Mouse (Mus musculus) layer of hippocampus, postnatal 36 days (tissue): ENCODE measurements around the gene Timm13. TPM values are rescaled to one million over a fixed set of nuclear protein-coding genes. Genes with fewer than 3 reads are reported as not detected.

Source experiments
- DNase-seq, 2 experiments: peaks; one replicate each; pipeline ENCODE4 v3.0.0; 2022
- total RNA-seq, 2 experiments: library from RNA; stranded (reverse); gene quantifications; 2 replicates each; pipeline ENCODE4 v1.2.3; 2021

The Timm13 gene
- total RNA-seq = 100 to 1,000 TPM; 142 to 144 TPM

DNA sequence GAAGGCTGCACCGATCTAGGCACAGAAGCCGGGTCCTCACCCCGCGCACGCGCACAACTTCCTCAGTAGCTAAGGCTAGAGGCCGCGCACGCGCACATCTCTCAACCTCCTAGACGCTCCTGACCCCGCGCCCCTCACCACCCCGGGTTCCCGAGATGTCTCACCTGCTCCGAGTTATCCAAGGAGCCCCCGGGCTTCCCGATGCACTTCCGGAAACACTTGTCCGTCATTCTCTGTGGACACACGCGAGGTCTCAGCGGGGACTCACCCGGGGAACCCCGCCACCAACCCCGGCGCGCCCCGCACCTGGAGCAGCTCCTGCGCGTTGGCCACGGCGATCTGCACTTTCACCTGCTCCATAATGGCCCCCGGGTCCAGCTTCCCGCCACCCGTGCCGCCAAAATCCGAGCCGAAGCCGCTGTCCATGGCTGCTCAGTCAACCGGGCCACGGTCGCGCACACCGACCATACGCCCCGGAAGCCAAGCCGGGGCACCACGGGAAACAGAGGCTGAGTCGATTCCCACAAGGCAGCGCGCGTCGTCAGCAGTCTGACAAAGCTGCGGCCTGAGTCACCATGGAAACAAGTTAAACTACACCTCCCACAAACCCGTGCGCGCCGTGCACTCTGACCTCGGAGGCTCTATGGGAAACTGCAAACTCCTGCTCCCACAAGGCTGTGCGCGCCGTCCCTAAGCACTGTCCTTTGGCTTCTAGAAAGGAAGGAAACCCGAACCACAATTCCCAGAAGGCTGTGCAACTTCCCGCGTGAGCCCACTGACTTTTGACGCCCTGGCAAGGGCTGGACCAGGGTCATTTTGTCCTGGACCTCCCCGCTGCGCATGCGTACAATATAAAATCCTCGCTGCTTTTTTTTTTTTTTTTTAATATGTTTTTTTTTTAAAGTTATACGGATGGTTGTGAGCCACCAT is at the start of gene Timm13:
Gene Timm13, minus strand, starts transcription at position 652 of the 930 bp plus-strand sequence.
- DNase-seq = peak; percentile 99

DNA sequence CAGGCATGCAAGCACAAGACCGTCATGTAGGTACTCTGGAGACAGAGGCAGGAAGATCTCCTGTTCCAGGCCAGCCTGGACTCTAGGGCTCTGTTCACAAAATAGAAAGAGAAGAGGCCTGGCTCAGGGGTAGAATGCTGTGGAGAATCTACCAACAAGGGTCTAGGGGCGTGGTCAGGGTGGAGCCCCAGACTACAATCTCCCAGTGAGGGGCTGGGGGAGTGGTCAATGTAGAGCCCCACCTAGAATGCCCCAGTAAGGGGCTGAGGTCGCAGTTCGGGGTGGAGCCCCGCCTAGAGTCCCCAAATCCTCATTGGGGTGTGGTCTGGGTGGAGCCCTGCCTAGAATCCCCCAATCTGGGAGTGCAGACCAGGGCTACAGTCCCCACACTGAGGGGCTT is 49.5 kb upstream of the Timm13 start:
- no peak for DNase-seq

DNA sequence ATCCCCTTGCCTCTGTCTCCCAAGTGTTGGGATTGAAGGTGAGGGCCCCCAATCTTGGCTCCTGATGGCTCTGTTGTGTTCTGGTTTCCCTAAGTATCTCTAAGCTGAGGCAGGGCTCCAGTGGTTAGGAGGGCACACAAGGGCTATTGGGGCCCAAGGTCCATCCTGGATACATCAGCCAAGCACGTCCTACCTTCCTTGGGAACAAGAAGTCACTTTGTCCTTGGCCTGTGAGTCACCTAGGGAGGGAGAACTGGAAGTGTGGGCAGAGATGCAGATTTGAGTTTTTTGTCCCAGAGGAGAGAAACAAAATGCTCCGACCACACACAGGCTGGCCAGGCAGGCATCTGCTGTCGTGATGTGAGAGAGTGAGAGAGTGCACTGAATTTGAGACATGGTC is 48.3 kb upstream of the Timm13 start:
- no peak for DNase-seq

DNA sequence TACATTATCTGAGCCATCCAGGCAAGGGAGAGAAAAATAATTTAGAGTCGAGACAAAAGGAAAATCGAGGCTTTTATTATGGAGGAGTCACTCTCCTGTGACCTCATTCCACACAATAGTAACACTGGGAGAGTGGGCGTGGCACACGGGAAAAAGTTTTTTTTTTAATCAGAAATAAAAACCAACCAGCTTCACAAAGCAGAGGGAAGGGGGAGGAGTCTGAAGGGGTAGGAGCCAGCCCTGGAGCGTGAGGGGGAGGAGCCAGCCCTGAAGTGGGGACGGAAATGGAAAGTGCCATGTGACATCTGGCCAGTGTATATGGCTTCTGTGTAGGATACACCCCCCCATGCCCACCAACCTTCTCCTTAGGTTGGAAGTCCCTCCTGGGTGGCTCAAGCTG is 47.8 kb upstream of the Timm13 start:
- no peak for DNase-seq

DNA sequence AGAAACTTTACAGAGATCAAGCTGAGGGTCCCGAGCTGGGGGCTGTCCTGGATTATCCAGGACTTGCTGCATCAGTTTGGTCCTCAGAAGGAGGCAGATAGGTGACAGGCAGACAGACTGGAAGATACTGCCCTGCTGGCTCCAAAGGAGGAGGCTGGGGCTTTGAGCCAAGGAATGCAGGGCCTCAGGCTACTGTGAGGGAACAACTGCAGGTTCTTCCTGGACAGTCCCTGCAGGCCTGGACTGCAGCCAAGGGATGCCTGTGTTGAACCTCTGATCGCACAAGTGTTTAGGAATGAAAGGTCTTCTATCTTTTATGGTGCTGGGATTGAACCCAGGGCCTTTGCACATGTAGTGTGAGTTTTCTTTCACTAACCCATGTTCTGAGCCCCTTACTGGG is 47.0 kb upstream of the Timm13 start:
- DNase-seq = no peak

DNA sequence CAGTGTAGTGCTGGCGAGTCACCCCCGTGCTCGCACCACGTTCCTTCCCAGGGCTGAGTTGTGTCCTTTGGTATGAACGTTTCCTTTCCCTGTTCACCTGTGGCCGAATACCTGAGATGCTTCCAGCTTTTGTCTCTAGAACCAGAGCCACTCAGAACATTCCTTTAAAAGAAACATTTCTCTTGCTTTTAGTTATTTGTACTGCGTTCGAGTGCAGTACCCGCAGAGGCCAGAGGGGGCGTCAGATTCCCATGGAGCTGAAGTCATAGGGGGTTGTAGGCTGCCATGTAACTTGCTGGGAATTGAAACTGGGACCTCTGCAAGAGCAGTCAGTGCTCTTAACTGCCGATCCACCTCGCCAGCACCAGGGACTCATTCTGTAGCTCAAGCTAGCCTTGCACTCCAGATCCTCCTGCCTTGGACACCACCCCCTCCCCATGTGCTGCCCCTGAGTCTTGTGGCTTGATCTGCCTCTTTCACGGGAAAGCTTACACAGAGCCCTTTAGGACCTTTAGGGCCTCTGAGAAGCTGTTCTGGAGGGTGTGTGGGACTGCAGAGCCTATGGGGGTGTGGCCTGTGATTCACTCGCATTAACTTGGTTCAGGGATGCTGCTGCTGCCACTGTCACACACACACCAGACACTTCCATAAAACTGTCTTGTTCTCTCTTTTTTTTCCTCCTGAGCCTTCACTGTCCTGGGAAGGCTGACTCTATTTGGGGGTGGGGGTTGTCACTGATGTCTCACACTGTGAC is 46.1 kb upstream of the Timm13 start:
- no peak for DNase-seq

DNA sequence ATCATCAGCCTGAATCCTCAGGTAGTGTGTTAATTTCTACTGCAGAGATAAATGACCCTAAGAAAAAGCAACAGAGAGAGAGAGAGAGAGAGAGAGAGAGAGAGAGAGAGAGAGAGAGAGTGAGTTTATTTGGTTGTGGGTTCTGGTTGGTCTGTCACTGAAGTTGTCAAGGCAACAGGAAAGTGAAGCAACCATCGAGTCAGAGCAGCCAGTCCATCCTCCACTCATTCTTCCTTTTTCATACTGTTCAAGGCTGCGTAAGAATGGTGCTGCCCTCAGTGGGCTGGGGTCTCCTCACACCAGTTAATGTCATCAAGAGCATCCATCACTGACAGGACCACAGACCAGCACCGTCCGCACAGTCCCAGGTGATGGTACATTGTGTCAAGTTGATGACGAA is 43.5 kb upstream of the Timm13 start:
- DNase-seq = no peak

DNA sequence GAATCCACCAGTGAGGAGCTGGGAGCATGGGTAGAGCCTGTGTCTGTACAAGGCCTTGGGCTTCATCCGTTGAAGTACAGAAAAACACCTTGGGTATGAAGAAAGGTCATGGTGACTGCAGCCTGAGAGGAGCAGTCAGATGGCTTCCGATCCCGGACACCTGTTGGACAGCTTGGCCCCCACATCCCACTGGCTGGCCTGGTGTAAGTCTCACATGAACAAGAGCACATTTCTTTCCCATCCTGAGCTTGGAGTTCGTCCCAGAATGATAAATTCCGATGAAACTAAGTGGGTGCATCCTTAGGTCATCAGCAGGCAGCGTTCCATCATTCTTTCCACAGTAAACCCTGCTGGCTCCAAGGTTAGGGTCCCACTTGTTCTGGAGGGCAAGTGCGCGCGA is 42.9 kb upstream of the Timm13 start:
- no peak for DNase-seq

DNA sequence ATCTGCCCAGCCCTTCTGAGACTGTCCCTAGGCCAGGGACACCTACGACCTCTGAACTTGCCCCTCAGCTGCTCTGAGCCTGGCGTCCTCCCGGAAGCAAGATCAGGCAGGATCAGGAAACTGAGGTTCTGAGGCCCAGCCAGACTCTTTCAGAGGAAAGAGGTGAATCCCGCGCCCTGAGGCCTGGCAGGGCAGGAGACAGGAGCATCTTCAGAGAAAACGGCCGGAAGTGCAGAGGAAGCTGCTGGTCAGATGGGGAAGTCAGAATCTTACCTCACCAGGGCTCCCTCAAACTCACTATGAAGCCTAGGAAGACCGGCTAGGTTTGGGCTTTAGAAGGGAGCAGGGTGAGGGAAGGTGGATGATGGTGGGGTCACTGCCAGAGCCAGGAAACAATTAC is 42.1 kb upstream of the Timm13 start:
- DNase-seq = no peak

DNA sequence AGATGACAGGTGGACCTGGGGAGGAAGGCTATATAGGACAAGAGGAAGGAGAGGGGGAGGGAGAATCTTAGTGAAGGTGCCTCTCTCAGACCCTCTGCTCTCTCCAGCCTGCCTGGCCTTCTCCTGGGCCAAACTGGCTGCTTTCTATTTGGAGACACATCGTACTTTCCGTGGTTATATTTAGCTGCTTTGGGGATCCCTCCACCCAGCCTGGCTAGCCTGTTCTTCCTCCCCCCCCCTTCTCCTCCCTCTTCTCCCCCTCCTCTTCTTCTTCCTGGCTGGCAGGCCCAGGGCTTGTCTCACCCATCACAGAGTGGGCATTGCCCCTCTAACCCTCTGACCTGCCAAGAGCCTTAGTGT is 40.2 kb upstream of the Timm13 start:
- DNase-seq = no peak

DNA sequence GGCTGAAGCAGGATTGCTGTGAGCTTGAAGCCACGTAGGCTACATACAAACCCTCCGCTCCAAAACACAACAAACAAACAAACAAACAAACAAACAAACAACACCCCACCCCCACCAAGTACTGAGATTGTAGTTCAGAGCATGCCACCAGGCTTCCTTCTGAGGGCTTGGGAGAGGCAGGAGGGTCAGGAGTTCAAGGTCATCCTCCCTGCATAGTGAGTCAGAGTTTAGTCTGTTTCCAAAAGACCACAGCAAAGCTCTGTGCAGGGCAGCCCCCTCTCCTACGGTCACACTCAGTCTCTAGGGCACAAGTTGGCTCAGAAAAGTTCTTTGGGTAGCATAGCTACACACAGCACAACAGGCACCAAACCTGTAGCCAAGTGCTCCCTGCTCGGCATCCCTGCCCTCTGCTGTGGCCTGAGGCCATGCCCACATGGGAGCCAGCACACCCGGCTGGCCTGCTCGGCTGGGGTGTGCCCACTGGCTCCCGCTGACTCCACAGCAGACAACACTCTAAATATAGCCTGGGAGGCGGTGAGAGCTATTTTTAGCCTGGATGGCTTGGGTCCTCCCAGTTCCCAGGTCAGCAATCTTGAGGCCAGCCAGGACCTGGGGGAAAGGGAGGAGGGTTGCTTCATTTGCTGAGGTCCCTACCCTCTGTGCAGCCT is 39.7 kb upstream of the Timm13 start:
- no peak for DNase-seq

DNA sequence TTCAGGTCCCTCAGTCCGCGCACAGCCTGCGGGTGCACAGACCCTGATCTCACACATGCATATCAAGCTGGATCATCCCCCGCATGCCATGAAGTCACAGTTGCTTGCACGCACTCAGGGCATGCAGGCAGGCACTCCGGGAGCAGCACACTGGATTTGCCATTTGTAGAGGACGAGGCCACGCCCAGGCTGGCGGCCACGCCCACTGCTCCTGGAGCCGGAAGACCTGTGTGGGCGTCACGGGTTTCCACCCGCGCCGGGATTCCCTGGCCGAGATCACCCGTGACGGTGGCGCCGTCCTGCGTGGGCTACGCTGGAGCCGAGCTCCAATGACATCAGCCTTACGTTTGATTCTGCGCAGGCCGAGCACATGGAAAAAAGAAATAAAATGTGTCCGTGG is 38.9 kb upstream of the Timm13 start:
- peak; percentile 65 to 73 for DNase-seq

DNA sequence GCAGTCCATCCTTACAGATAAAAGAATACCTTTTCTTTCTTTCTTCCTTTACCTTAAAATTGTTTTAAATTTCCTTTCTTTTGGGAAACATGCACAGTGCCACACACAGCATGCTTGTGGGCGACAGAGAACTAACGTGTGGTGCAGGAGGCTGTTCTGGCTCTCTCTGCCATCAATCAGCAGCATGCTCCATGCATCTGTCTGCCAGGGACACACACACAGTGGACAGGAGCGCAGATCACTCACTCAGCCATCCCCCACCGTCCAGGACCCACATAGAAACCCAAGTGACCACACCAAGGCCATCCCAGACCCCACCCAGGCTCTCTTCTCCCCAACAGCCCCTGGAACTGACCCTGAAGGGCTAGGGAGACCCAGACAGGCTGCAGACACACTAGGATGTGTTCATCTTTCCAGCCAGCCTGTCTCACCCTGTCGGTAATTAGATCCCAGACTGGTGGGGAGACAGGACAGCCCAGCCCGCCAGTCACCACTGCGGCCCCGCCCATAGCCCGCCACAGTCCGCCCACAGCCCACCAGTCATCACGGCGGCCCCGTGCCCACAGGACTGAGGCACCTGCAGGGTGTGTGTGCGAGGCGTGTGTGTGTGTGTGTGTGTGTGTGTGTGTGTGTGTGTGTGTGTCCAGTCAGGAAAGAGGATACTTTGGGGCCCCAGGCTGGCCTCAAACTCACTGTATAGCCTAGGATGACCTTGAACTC is 38.2 kb upstream of the Timm13 start:
- no peak for DNase-seq

DNA sequence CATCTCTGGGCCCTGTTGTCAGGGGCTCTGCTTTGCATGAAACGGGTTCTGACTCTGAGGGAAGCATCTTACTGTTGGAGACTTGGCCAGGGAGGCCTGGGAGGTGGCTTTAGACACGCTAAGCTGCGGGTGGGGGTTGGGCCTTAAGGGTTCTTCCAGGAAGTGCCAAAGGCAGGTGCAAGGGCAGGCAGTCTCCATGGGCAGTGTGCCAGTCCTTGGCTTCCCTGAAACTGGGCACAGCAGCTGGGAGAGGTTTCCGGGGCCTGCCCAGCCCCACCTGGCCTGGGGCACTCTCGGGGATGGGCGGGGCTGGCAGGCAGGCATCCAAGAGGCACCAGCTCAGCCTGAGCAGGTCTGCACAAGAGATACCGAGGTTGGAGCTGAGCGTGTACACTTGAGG is 36.9 kb upstream of the Timm13 start:
- DNase-seq = no peak

DNA sequence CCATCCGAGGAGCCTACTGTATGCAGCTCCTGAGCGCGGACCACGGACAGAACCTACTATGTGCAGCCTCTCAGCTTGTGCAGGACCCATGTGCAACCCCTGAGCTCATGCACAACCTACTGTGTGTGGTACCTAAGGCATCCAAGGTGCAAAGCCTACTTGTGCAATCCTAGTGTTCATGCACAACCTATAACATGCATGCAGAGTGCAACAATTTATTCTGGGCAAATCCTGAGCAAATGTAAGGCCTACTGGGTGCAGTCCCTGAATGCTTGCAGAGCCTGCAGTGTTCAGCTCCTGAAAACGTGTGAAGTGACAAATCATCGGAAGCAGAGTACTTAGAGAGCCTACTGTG is 36.0 kb upstream of the Timm13 start:
- DNase-seq = no peak

DNA sequence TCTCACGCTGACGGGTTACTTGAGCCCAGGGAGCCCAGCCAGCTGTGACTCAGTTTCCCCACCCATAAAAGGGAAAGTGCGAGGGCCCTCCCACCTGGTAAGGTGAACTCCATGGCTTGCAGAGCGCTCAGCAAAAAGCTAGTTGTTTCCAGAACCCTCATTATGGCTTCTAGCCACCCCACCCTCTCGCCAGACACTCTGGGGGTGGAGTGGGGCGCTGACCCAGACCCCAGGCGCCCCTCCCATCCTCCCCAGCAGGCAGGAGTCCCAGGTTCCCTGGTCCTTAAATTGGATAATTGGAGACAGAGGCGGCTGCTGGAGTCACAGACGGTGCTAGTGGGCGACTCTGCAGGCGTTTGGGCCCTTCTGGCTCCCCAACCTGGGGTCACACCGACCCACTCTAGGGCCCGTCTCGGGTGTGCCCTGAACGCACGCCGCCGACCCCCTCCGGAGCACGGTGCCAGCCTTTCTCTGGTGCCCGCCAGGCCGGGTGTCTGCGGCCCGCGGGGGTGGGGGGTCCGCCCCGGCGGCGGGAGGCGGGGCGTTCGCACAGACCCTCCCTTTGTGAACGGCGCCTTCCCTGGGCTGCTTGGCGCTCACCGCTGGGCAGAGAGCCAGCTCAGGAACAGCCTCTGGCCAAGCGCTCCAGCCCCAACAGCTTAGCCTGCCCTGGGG is 35.5 kb upstream of the Timm13 start:
- peak; percentile 43 to 51 for DNase-seq

DNA sequence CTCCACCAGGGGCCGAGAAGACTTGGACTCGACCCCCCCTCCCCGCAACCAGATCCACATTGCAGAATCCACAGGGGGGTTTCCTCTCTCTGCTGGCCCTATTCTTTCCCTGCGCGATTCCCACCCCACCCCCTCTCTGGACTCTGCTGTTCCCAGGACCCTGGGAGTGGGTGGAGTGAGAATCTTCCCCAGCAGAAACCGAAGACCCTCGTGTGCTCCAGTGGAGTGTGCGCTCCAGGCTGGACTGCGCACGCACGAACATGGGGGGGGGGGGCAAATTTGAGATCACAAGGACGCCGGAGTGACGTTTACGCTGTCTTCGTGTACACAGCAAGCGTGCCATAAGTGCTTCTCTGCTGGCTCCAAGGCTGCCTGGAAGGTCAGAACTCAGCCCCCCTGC is 34.9 kb upstream of the Timm13 start:
- no peak for DNase-seq

DNA sequence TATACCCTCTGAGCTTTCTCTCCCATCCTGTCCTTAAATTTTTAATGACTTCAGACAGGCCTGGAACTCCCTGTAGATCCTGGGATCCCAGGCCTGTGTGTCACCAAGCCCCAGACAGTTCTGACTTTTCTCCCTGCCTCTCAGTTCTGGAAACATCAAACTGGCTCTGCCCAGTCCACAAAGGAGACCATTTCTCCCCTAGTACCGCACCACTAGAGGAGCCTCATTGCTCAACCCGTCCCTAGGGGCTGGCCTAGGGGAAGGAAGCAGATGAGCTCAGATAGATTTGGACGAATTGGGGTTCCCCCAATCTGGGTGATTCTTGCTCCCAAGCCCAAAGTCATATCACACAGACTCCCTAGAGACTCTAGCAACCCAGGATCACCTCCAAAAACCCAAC is 34.5 kb upstream of the Timm13 start:
- DNase-seq = no peak

DNA sequence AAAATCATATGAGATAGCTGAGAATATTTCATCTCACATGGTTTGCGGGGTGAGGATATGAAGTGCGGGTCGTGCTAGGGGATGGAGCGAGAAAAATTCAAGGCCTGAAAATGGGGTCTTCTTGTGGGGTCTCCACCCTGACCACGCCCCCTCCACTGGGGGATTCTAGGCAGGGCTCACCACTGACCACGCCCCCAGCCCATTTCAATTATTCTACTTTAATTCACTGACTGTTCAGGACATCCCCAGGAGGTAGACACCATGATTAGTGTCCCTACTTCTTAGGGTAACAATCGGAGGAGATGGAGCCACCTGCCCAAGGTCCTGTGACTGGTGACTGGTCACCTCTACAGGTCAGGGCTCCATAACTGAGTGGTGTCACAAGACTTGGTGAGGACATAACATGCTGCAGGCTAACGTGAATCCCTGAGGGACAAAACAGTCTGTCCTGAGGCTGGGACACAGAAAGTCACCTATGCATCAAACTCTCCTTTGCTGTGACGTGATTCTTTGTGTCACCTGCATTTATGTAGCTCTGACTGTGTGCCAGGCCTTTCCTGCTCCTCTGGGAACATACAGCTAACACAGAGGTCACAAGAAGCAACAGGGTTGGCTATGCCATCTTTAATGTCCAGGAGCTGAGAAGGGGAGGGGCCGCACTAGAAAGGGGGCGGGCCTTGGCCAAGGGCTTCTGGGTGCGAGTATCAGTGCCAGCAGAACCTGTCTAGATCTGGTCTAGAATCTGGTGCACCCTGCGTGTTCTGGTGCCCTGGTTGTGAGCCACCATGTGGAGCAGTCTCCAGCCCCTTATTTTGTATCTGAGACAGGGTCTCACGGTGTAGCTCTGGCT is 33.6 kb upstream of the Timm13 start:
- no peak for DNase-seq

DNA sequence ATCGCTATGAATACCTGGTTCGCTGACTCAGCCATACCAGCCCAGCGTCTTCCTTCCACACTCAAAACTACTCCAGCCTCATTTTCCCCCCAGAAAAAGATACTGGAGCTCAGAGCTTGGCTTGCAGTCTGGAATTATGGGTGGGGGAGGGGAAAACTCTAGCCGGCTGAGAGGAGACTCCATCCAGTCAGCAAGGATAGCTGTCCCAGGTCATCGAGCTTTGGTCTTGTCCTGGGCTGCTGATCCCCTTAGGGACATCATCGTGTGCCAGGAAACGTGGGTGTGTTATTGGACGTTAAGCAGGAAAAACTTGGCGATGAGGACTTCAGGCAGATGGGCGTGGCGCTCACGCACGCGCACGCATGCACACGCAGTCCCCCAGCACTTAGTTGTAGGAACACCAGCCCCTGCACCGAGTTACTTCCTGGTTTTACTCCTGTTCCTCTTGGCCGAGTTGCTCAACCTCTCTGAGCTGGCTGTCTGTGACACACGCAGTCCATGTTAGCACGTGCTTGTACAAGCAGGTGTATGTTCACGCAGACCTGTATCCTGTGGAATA is 32.7 kb upstream of the Timm13 start:
- DNase-seq = no peak
